Mouse (Mus musculus) lung, postnatal 0 days (tissue): ENCODE data around the gene Mapkapk5.

Source experiments
- CTCF ChIP-seq: IDR thresholded peaks from 2 replicates; pipeline ENCODE4 v1.5.1; 2016; ENCODE audit warnings: antibody characterized with exemption, mild to moderate bottlenecking
- EP300 ChIP-seq: IDR thresholded peaks from 2 replicates; pipeline ENCODE4 v1.6.1; 2016; ENCODE audit warnings: antibody characterized with exemption, mild to moderate bottlenecking, control low read depth

DNA sequence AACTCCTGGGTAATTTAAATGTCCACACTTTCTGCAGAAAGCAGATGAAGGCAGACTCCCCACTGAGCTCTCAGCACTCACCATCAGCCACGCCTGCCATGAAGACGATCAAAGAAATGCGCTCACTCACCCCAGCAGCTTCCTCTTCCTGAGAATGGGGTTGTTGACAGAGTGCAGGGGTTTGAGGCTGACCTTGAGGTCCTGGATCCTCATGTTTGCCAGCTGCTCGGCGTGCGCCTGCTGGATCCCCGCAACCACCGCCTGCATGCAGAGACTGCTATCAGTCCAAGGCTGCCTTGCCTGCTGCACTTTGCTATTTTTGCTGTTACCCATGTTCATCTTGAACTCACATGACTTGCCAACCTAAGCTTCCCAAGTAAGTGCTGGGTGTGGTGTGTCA, 18.7 kb downstream of the Mapkapk5 start:
- TF ChIP-seq CTCF (no peak), EP300 (no peak)
